Mouse (Mus musculus): Measurements from ENCODE around the gene Mab21l3. TPM values are rescaled to one million over a fixed set of nuclear protein-coding genes. Genes with fewer than 3 reads are reported as not detected.
A peak's percentile ranks its signal among the peaks of the same experiment; 100 is the strongest.
"Not testable (repeated sequence)": the region's sequence is repeated elsewhere in the genome, so short reads cannot be mapped to it uniquely, and the experiment has no call there.

The Mab21l3 gene
- total RNA-seq, 2 experiments from 2014 or later: not detected

GRCm38 (mm10) chr3:101842372-101843094 lies 6.2 kb downstream of the Mab21l3 start:
- intact Hi-C loops (cut with DNase I): no loop called here
- no peak for DNase-seq

GRCm38 (mm10) chr3:101839327-101839726 lies 9.4 kb downstream of the Mab21l3 start:
- intact Hi-C loops (cut with DNase I): no loop called here
- no peak for DNase-seq

GRCm38 (mm10) chr3:101836971-101837370 lies 11.8 kb downstream of the Mab21l3 start:
- intact Hi-C loops (cut with DNase I): no loop called here
- DNase-seq: no peak

GRCm38 (mm10) chr3:101836532-101836931 lies 12.2 kb downstream of the Mab21l3 start:
- intact Hi-C loops (cut with DNase I): no loop called here
- DNase-seq: no peak

GRCm38 (mm10) chr3:101836045-101836444 lies 12.7 kb downstream of the Mab21l3 start:
- intact Hi-C loops (cut with DNase I): no loop called here
- DNase-seq: peak; percentile 71 to 74

GRCm38 (mm10) chr3:101831189-101831858 lies 17.4 kb downstream of the Mab21l3 start:
- intact Hi-C loops (cut with DNase I): no loop called here
- no peak for DNase-seq

- intact Hi-C loops (cut with DNase I): no loop called here
- no peak for DNase-seq
Measured at GRCm38 (mm10) chr3:101829881-101830616, 18.7 kb downstream of the Mab21l3 start.

GRCm38 (mm10) chr3:101828595-101828994 lies 20.2 kb downstream of the Mab21l3 start:
- intact Hi-C loops (cut with DNase I): no loop called here
- DNase-seq: no peak

GRCm38 (mm10) chr3:101827220-101827715 lies 21.5 kb downstream of the Mab21l3 start:
- no peak for DNase-seq
- intact Hi-C loops (cut with DNase I): no loop called here

- intact Hi-C loops (cut with DNase I): no loop called here
Measured at GRCm38 (mm10) chr3:101824338-101824737, 24.4 kb downstream of the Mab21l3 start.

GRCm38 (mm10) chr3:101822052-101822451 lies 26.7 kb downstream of the Mab21l3 start:
- DNase-seq: no peak
- intact Hi-C loops (cut with DNase I): no loop called here

More at GRCm38 (mm10) chr3:101824338-101824737, 24.4 kb downstream of the Mab21l3 start:
- no peak for DNase-seq

GRCm38 (mm10) chr3:101820708-101821107 lies 28.1 kb downstream of the Mab21l3 start:
- DNase-seq; intact Hi-C loops (cut with DNase I): not testable (repeated sequence)

- intact Hi-C loops (cut with DNase I): loop anchor here (10.0 kb wide), 1 partner anchor 851 kb away; the partner anchor contains the start of gene Ttf2
- DNase-seq: no peak
Measured at GRCm38 (mm10) chr3:101816006-101816405, 32.8 kb downstream of the Mab21l3 start.

GRCm38 (mm10) chr3:101814790-101815189 lies 34.0 kb downstream of the Mab21l3 start:
- intact Hi-C loops (cut with DNase I): loop anchor here (5.0 to 10.0 kb wide), 2 partner anchors 512 to 850 kb away; partner anchors contain the start of gene Ttf2
- DNase-seq: no peak

- intact Hi-C loops (cut with DNase I): loop anchor here (1.0 to 10.0 kb wide), 4 partner anchors 319 to 848 kb away; partner anchors contain the start of gene Ttf2
- peak; percentile 68 to 74 for DNase-seq
Measured at GRCm38 (mm10) chr3:101812341-101812962, 36.3 kb downstream of the Mab21l3 start.

GRCm38 (mm10) chr3:101811931-101812330 lies 36.8 kb downstream of the Mab21l3 start:
- no peak for DNase-seq
- intact Hi-C loops (cut with DNase I): loop anchor here (1.0 to 10.0 kb wide), 4 partner anchors 319 to 847 kb away; partner anchors contain the start of gene Ttf2

- intact Hi-C loops (cut with DNase I): loop anchor here (2.0 kb wide), 3 partner anchors 95 to 301 kb away; partner anchors contain the start of gene Atp1a1
- DNase-seq: no peak
Measured at GRCm38 (mm10) chr3:101807646-101808045, 41.1 kb downstream of the Mab21l3 start.

GRCm38 (mm10) chr3:101806941-101807340 lies 41.8 kb downstream of the Mab21l3 start:
- intact Hi-C loops (cut with DNase I): loop anchor here (2.0 kb wide), 3 partner anchors 94 to 300 kb away; partner anchors contain the start of gene Atp1a1
- no peak for DNase-seq

- intact Hi-C loops (cut with DNase I): loop anchor here (2.0 kb wide), 3 partner anchors 93 to 299 kb away; partner anchors contain the start of gene Atp1a1
- DNase-seq: peak; percentile 92 to 96
Measured at GRCm38 (mm10) chr3:101806149-101806548, 42.6 kb downstream of the Mab21l3 start.

- intact Hi-C loops (cut with DNase I): loop anchor here (2.0 kb wide), 3 partner anchors 93 to 299 kb away; partner anchors contain the start of gene Atp1a1
- peak; percentile 57 to 62 for DNase-seq
Measured at GRCm38 (mm10) chr3:101805562-101806004, 43.2 kb downstream of the Mab21l3 start.
